8 mouse cellular contexts compared by ENCODE assay signal in the genomic region with DNA sequence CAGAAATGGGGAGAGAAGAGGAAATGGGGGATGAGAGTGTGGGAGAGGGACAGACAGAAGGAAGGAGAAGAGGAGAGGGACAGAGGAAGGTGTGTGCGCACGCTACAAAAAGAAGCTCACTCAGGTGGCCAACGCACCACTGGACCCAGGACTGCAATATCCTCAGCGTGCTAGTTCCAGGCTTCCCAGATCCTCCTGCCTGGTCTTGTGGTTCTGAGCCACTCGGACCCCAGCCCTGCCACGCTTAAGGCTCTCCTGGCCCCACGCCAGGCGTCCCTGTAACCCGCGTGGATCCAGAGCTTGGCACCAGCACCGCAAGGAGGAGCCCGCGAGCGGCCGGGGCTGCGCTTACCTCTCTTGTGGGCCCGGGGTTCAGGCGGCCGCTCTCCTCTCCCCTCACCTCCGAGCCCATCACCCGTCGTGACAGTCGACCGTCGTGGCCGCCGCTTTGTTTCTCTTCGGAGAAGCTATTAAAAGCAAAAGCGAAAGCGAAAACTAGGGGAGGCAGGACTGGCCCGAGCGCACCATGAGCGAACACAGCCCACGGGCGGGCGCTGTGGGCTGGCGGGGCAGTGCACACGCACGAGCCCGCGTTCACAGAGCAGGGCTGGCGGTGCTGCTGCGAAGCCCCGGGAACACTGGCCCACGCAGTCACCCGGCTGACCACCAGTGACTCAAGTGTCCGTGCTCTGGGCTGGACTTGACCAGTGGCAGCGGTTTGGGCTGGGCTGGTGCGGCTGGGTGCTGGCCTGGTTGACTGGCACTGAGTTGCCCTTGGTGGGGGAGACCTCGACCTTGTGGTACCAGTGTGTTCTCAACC. TPM values are rescaled to one million over a fixed set of nuclear protein-coding genes. Genes with fewer than 3 reads are reported as not detected.
DNase-seq lines count a peak whose midpoint lies in the region; ATAC-seq lines count a peak whose summit lies in the region.
"Not testable (repeated sequence)": the region's sequence is repeated elsewhere in the genome, so short reads cannot be mapped to it uniquely, and the experiment has no call there.

Gm12216 (minus strand) TSS at position 496 of the 820 bp plus-strand sequence.

- peak within 1 kb of the TSS; percentile 71 for H3K4me2 ChIP-seq in limb, embryonic 13.5 days (replicated peaks)

- H3K9ac ChIP-seq in limb, embryonic 13.5 days = peak within 1 kb of the TSS; percentile 69

- not testable (repeated sequence) for H3K4me1 ChIP-seq in embryonic facial prominence, embryonic 10.5 days; limb, embryonic 13.5 days

- peak within 1 kb of the TSS; percentile 7; the same call in 1 of the 2 replicates for H3K27ac ChIP-seq in embryonic facial prominence, embryonic 10.5 days (replicated peaks)
- not testable (repeated sequence) for H3K27ac ChIP-seq in limb, embryonic 13.5 days

- peaks cover 19% of the 10 kb centered on the region for H3K27me3 ChIP-seq in embryonic facial prominence, embryonic 10.5 days (replicated peaks; ENCODE audit: low read depth, poor library complexity, severe bottlenecking)
- H3K27me3 ChIP-seq in limb, embryonic 13.5 days = not testable (repeated sequence)

- H3K36me3 ChIP-seq in embryonic facial prominence, embryonic 10.5 days (replicated peaks); limb, embryonic 13.5 days: not testable (repeated sequence)

- ATAC-seq in inflammation-experienced regulatory T-cells, adult 6 months = peak; percentile 89
- ATAC-seq in limb, embryonic 13.5 days (ENCODE audit: low FRiP score, low read depth) = peak; percentile 48; the same call in 1 of the 2 replicates
- peak; percentile 90 for ATAC-seq in megakaryocyte-erythroid progenitor cell, adult 5-6 weeks (replicated peaks; ENCODE audit: low FRiP score, low TSS enrichment, poor library complexity, severe bottlenecking)

- 17% methylated on average over 43 of the region's 50 CpGs for WGBS in embryonic facial prominence, embryonic 10.5 days
- 11% methylated on average over 46 of the region's 50 CpGs for WGBS in limb, embryonic 13.5 days

- DNase-seq in 3T3-L1 (ENCODE audit: low read depth, low spot score) = peak; percentile 18
- peak; percentile 83 for DNase-seq in adrenal gland, postnatal 14 days
- DNase-seq in embryonic facial prominence, embryonic 10.5 days (ENCODE audit: low spot score) = peak; percentile 51
- peak; percentile 73 to 77 for DNase-seq in heart, adult 18-20 months
- DNase-seq in retina, postnatal 7 days (ENCODE audit: low read depth, low spot score) = peak; percentile 25

- H3K9me3 ChIP-seq in embryonic facial prominence, embryonic 10.5 days; limb, embryonic 13.5 days: not testable (repeated sequence)

- H3K4me3 ChIP-seq in embryonic facial prominence, embryonic 10.5 days = peak within 1 kb of the TSS; percentile 56
- H3K4me3 ChIP-seq in limb, embryonic 13.5 days = peak within 1 kb of the TSS; percentile 58

RNA-seq across cellular contexts. Expression of gene Gm12216, which starts in this region (rescaled TPM):
- total RNA-seq in adrenal gland, postnatal 14 days (2021) = 4.6 and 6.0 TPM in 2 replicates
- polyA plus RNA-seq in embryonic facial prominence, embryonic 10.5 days (2016; fragmentation: Nextera tagmentation; extraction: Ambion mirVana) = not detected in 2 replicates
- 1 to 10 TPM; 2.5 to 2.6 TPM for total RNA-seq in heart, adult 18-20 months (2021)
- 10 to 100 TPM; 19.8 to 38.0 (median 32.6) TPM for polyA plus RNA-seq in inflammation-experienced regulatory T-cells, adult 6 months (2017; shearing (Covaris generic))
- polyA plus RNA-seq in limb, embryonic 13.5 days (2015; fragmentation: Nextera tagmentation; extraction: Ambion mirVana) = 0.56 TPM in 1 of 2 replicates, not detected in the other
- total RNA-seq in megakaryocyte-erythroid progenitor cell, adult 5-6 weeks (2014; fragmentation: Nextera tagmentation) = 5.5 and 12.6 TPM in 2 replicates
- total RNA-seq in megakaryocyte-erythroid progenitor cell, adult 5-6 weeks (2017) = 1.5 TPM in 1 of 2 replicates, not detected in the other

Comparison
In these comparisons a context has a peak if more than half of its experiments do, and no peak if none do; other contexts are left out.
1. RNA of gene Gm12216 (polyA plus RNA-seq): 19.8 to 38.0 TPM in inflammation-experienced regulatory T-cells, adult 6 months; 0.56 TPM in limb, embryonic 13.5 days and not detected in embryonic facial prominence, embryonic 10.5 days; every median in the first group is over 10 times any median in the second.
2. Peak in DNase-seq, H3K4me3 ChIP-seq and H3K27ac ChIP-seq in embryonic facial prominence, embryonic 10.5 days; RNA of the gene not detected or under 1 TPM.
3. Peak in ATAC-seq, H3K4me3 ChIP-seq, H3K9ac ChIP-seq and H3K4me2 ChIP-seq in limb, embryonic 13.5 days; RNA of the gene not detected or under 1 TPM.
4. DNase-seq: peak in every context shown above with its lines; median percentile 83 in adrenal gland, postnatal 14 days; 75 in heart, adult 18-20 months; 51 in embryonic facial prominence, embryonic 10.5 days; 25 in retina, postnatal 7 days; 18 in 3T3-L1.
5. Peak in every context shown above with its lines, with median percentiles within 50 percentile points of each other: ATAC-seq.